Mouse (Mus musculus) olfactory bulb, adult 2 months (tissue): Measurements from ENCODE around the gene Sap25. TPM values are rescaled to one million over a fixed set of nuclear protein-coding genes. Genes with fewer than 3 reads are reported as not detected.

ENCODE experiments used
- H3K27ac ChIP-seq: fragments of 200-500 bp; 2 replicates; pipeline ENCODE4 v1.5.1; 2012; ENCODE audit warnings: low read depth, low read length; ENCODE audit not compliant: insufficient read depth
- H3K4me1 ChIP-seq: fragments of 200-500 bp; 2 replicates; pipeline ENCODE4 v1.6.1; 2012; ENCODE audit warnings: low read length; ENCODE audit not compliant: control insufficient read depth, insufficient read depth
- H3K4me3 ChIP-seq: fragments of 200-500 bp; 2 replicates; pipeline ENCODE4 v1.5.1; 2012; ENCODE audit warnings: mild to moderate bottlenecking, low read depth, low read length, moderate library complexity; ENCODE audit not compliant: insufficient read depth
- CTCF ChIP-seq: fragments of 200-500 bp; IDR thresholded peaks from 2 replicates; pipeline ENCODE4 v1.5.1; 2012; ENCODE audit warnings: low read depth, mild to moderate bottlenecking, low read length, moderate library complexity; ENCODE audit not compliant: insufficient read depth
- POLR2A ChIP-seq: fragments of 200-500 bp; IDR thresholded peaks from 2 replicates; pipeline ENCODE4 v1.6.1; 2012; ENCODE audit warnings: mild to moderate bottlenecking, low read depth, low read length, moderate library complexity; ENCODE audit not compliant: insufficient read depth
- WGBS: fragments of 180-500 bp; shearing (Covaris S2); methylation state at CpG from one replicate; pipeline ENCODE4 v1.1.7; 2018; 5-methylcytosine and 5-hydroxymethylcytosine counted together
- polyA plus RNA-seq: library from polyadenylated mRNA; stranded (reverse); fragments of >200 nt; gene quantifications from 2 replicates; pipeline ENCODE4 v1.2.4, GENCODE M21; 2012; ENCODE audit warnings: low replicate concordance; ENCODE audit not compliant: missing spikeins, insufficient read depth, insufficient read length

Gene Sap25
- polyA plus RNA-seq, 1 experiment: not detected

DNA sequence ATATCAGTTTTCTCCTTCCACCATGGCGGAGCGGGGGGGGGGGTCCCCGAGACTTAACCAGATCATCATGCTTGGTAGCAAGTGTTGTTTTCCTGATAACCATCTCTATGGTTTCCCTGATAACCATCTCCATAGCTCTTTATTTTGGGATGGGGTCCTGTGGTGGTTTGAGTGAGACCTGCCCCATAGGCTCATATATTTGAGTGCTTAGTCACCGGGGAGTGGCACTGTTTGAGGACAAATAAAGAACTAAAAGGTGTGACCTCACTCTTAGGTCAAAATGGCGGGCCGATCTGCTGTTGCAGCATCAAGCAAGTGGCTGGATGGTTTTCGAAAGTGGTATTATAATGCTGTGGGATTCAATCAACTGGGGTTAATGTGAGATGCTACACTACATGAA lies 25.8 kb upstream of the Sap25 start:
- WGBS: 92% methylated on average over 7 of the region's 7 CpGs
- H3K4me1 ChIP-seq: peaks cover 2% of the 10 kb centered on the region; the same call in 1 of the 2 replicates
- no peak overlapping the region for H3K27ac ChIP-seq
- TF ChIP-seq CTCF: no peak
- no peak for TF ChIP-seq POLR2A
- H3K4me3 ChIP-seq: no peak overlapping the region

DNA sequence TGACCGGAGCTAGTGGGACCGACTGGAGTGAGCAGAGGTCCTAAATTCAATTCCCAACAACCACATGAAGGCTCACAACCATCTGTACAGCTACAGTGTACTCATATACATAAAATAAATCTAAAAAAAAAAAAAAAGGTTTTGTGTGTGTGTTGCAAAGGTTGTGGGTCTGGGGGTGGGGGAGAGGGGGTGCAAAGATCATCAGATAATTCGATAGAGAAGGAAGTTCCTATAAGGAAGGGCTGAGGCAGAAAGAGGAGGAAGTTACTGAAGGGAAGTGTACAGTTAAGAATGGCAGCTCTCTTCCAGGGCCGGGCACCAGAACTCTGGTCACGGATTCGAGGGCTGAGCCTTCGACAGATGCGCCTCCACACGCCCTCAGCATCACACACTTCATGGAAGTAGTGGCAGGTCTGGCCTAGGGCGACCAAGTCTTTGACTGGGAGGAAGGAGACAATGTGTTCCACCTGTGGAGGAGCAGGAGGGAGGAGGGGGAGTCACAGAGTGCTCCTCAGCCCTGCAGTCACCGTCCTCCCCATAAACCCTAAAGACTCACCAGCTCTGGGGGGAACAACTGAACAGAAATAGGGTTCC lies 17.1 kb upstream of the Sap25 start:
- Histone ChIP-seq H3K4me3 (no peak overlapping the region), H3K27ac (no peak overlapping the region), H3K4me1 (peaks cover 7% of the 10 kb centered on the region; the same call in 1 of the 2 replicates)
- TF ChIP-seq CTCF (no peak), POLR2A (no peak)
- 86% methylated on average over 11 of the region's 11 CpGs for WGBS

DNA sequence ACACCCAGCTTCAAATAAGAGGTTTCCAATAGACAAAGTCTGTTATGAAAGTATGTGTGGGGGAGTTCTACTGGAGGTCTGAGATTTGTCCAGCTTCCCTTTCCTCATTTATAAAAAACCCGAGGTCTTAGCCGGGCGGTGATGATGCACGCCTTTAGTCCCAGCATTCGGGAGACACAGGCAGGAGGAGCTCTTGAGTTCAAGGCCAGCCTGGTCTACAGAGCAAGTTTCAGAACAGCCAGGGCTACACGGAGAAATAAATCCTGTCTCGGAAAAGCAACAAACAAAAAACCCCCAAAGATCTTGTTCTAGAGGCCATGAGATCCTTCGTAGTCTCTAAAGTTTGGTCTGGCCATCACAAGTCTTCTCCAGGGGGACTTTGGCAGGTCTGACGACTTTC lies 13.1 kb upstream of the Sap25 start:
- peak overlapping the region; percentile 54 for H3K4me3 ChIP-seq
- H3K27ac ChIP-seq: peak overlapping the region; percentile 69
- H3K4me1 ChIP-seq: peaks cover 22% of the 10 kb centered on the region
- 2% methylated on average over 9 of the region's 9 CpGs for WGBS
- no peak for TF ChIP-seq CTCF
- no peak for TF ChIP-seq POLR2A

DNA sequence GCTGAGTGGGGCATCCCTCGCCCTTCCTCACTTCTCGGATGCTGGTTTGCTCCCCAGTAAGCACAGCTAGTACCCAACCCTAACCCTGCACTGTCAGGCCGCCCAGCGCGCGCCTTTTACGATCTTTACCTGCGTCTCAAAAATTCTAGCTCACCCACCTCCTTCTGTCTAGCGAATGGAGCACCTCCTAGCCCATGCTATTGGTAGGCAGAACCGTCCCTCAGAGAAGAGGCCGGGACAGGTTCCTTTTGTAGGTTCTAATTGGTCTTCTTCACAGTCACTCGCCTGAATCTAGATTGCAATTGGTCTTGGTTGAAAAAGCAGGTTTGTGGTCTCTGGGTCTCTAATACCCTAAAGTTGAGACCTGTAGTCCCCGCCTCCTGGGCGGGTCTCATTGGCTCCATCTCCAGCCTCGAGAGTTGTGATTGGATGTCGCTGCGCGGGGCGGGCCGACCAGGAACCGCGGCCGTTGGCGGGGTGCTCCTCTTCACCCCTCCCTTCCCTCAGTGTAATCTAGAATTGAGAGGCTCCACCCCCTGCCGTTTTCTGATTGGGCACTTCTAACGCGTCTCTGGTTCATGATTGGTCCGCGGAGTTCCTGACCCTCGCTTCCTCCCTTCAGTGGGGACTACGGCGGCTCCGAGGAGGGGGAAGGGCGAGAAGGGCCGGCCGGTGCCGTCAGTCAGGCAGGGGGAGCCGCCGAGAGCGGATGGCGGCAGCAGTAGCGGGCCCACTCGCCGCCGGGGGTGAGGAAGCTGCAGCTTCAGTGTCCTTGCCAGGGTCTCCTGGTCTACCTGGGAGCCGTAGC lies 12.4 kb upstream of the Sap25 start, which contains the start of the genes Fbxo24, Lrch4 and Gm20605:
Gene Fbxo24, minus strand, starts transcription at position 505 of the 808 bp plus-strand sequence.
Gene Lrch4, plus strand, starts transcription at position 624 of the 808 bp plus-strand sequence.
Gene Gm20605, plus strand, starts transcription at position 678 of the 808 bp plus-strand sequence.
- Histone ChIP-seq H3K4me1 (peaks cover 22% of the 10 kb centered on the region), H3K27ac (peak within 1 kb of the TSS; percentile 69), H3K4me3 (peak within 1 kb of the TSS; percentile 66)
- WGBS: under 1% methylated on average over 46 of the region's 46 CpGs
- TF ChIP-seq CTCF (no peak), POLR2A (peak; percentile 84)

DNA sequence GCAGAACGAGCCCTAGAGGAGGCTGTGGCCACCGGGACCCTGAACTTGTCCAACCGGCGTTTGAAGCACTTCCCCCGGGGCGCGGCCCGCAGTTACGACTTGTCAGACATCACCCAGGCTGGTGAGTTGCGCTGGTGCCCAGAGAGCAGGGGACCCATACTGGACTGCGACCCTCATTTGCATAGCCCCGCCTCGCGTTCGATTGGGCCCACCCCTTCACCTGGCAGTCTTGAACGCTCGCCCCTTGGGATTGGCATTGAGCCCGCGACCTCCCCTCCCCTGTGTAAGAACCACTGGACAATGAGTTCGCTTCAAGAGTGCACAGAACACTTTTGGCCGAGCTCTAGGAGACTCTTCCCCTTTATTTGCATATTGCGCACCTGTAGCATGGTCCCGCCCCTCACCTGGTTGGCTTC lies 11.8 kb upstream of the Sap25 start:
- H3K4me3 ChIP-seq: peak overlapping the region; percentile 66
- peaks cover 22% of the 10 kb centered on the region for H3K4me1 ChIP-seq
- TF ChIP-seq POLR2A (no peak), CTCF (no peak)
- peak overlapping the region; percentile 27; the same call in 1 of the 2 replicates for H3K27ac ChIP-seq
- under 1% methylated on average over 23 of the region's 23 CpGs for WGBS

DNA sequence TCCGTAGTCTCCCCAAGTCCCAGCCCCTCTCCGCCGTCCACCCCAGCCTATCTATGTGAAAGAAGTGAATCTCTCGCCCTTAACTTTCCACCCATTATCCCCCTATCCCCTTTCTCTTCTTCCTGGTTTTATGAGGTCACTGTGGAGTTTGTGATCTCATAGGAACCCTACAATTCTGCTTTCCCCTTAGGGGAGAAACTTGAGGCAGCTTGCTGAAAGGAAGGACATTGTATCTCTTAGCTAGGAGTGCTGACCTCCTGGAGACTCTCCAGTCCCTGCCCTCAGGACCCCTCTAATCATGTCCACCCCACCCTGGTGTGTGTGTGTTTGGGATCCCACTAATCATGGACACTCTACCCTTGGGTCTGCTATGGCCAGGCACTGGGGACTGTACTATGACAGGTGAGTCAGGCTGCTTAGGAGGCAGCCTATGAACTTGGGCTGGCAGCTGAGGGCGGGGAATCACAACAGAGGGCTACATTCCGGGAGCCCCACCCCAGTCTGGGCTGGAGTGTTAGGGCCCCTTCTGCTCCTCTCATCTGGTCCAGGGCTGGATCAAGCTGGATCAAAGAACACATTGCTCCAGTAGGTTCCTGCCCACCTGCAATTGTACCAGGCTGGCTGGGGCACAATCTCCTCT lies 11.1 kb upstream of the Sap25 start:
- 21% methylated on average over 6 of the region's 6 CpGs for WGBS
- Histone ChIP-seq H3K4me1 (peaks cover 22% of the 10 kb centered on the region), H3K4me3 (peak overlapping the region; percentile 66), H3K27ac (no peak overlapping the region)
- TF ChIP-seq POLR2A (no peak), CTCF (no peak)

DNA sequence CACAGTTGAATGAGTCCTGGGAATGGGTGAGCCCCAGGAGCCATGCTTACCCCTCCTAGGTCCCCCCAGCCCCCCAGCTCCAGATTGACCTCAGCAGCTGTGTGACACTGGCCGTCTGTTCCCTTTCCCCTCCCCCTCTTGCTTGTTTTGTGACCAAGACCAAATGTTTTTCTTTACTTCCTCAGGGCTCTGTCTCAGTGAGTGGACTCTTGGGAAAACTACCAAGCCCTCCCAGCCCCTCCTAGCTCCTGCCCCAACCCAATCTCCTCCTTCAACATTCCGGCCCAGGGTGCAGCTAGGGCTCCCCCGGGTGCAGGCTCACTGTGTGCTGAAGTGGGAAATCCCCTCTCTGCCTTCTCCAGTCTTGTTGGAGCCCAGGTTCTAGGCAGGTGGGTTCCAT lies 10.5 kb upstream of the Sap25 start:
- no peak for TF ChIP-seq CTCF
- TF ChIP-seq POLR2A: no peak
- peaks cover 22% of the 10 kb centered on the region for H3K4me1 ChIP-seq
- WGBS: 58% methylated on average over 3 of the region's 3 CpGs
- H3K4me3 ChIP-seq: peak overlapping the region; percentile 1; the same call in 1 of the 2 replicates
- H3K27ac ChIP-seq: peak overlapping the region; percentile 38; the same call in 1 of the 2 replicates

DNA sequence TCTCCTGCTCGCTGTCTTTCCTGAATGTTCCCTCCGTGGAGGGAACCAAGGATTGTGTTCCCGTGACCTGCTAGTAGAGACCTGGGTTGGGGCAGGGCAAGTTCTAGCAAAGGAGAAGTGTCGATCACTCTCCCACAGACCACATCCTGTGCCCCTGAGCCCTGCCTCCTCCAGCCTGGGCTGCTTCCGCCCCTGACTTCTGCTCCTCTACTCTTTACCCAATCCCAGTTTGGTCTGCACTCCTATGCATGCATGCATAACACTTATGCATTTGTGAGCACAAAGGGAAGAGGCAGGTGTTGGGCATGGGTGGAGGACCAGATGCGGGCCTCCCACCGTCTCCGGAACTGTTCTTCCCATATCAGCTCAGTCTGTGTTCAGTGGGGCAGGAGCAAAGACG lies 10.0 kb upstream of the Sap25 start:
- Histone ChIP-seq H3K4me3 (peak overlapping the region; percentile 1; the same call in 1 of the 2 replicates), H3K4me1 (peaks cover 22% of the 10 kb centered on the region), H3K27ac (peak overlapping the region; percentile 38; the same call in 1 of the 2 replicates)
- TF ChIP-seq POLR2A: no peak
- no peak for TF ChIP-seq CTCF
- 66% methylated on average over 9 of the region's 9 CpGs for WGBS
